12 mouse cellular contexts compared by ENCODE assay signal in genomic region chr5:64682326-64682845, GRCm38 (mm10).
DNase-seq lines count a peak whose midpoint lies in the region; ATAC-seq and TF ChIP-seq lines count a peak whose summit lies in the region.
"Had no signal": no experiment of that assay in that cellular context is flagged by ENCODE, and none has a peak within 500 bp of the region (broad histone marks: within the 10 kb centered on the region; RNA-seq: fewer than 3 reads in every experiment).

No protein-coding gene starts in this region.

- H3K9me3 ChIP-seq in heart, embryonic 12.5 days (replicated peaks), result peaks cover 6% of the 10 kb centered on the region
- H3K9me3 ChIP-seq: liver, embryonic 13.5 days had no signal

- intact Hi-C loops in gastrocnemius, adult 2 months (cut with DNase I), result loop anchor here (10.0 kb wide), 1 partner anchor 298 kb away; no protein-coding TSS in a partner anchor
- intact Hi-C loops in gastrocnemius, postnatal 14 days (cut with DNase I; ENCODE audit: low total_unique reads), result no loop called here

- 0 out of 2 replicates have a peak, but pooled peaks have one; percentile 30 for ATAC-seq in heart, embryonic 12.5 days (ENCODE audit: insufficient number of reproducible peaks, low FRiP score)
- ATAC-seq: forebrain, postnatal 0 days had no signal

- no peak overlapping the region for H3K4me2 ChIP-seq in heart, embryonic 12.5 days
- H3K4me2 ChIP-seq: liver, embryonic 13.5 days had no signal

- no peaks in the 10 kb centered on the region for H3K27me3 ChIP-seq in heart, embryonic 12.5 days (replicated peaks)
- H3K27me3 ChIP-seq: CH12.LX; liver, embryonic 13.5 days had no signal

- H3K36me3 ChIP-seq in heart, embryonic 12.5 days, result no peaks in the 10 kb centered on the region
- H3K36me3 ChIP-seq: liver, embryonic 13.5 days had no signal

- 58% methylated on average over 7 of the region's 7 CpGs for WGBS in heart, embryonic 12.5 days

- no peak overlapping the region for H3K4me3 ChIP-seq in gastrocnemius, adult 2 months
- H3K4me3 ChIP-seq in heart, embryonic 12.5 days, result no peak overlapping the region
- H3K4me3 ChIP-seq: liver, embryonic 13.5 days had no signal

- H3K27ac ChIP-seq in gastrocnemius, adult 2 months, result peak overlapping the region; percentile 32
- 0 out of 2 replicates have a peak overlapping the region, but pooled peaks have one; percentile 0 for H3K27ac ChIP-seq in heart, embryonic 12.5 days (ENCODE audit: poor library complexity, severe bottlenecking)
- H3K27ac ChIP-seq: liver, embryonic 13.5 days had no signal

- peak; percentile 25 for DNase-seq in gastrocnemius, adult 2 months
- no peak for DNase-seq in gastrocnemius, postnatal 14 days
- DNase-seq in NIH3T3 (ENCODE audit: low read depth), result peak; percentile 26
- DNase-seq in lung, postnatal 25 days (ENCODE audit: low spot score), result peak; percentile 78
- DNase-seq in frontal cortex, adult 2 months (ENCODE audit: extremely low spot score in 1 of 2, low spot score in 1 of 2), result no peak
- DNase-seq in frontal cortex, postnatal 36 days (ENCODE audit: low spot score in 2 of 2), result no peak
- DNase-seq in thymus, postnatal 36 days, result no peak
- DNase-seq: forebrain, postnatal 0 days; layer of hippocampus, adult 9-11 months; liver, embryonic 13.5 days had no signal

- no peak overlapping the region for H3K9ac ChIP-seq in heart, embryonic 12.5 days
- H3K9ac ChIP-seq: forebrain, postnatal 0 days; liver, embryonic 13.5 days had no signal

- peaks cover 17% of the 10 kb centered on the region; the same call in 1 of the 2 replicates for H3K4me1 ChIP-seq in heart, embryonic 12.5 days (replicated peaks)

- no peak for TF ChIP-seq CTCF in gastrocnemius, adult 2 months (IDR thresholded peaks at IDR 0.05)

Comparison
In these comparisons a context has a peak if more than half of its experiments do, and no peak if none do; other contexts are left out.
1. DNase-seq: peak in gastrocnemius, adult 2 months (single experiment), NIH3T3 (single experiment) and lung, postnatal 25 days (single experiment); none in gastrocnemius, postnatal 14 days (single experiment), frontal cortex, adult 2 months (0 of 2), frontal cortex, postnatal 36 days (0 of 2) and thymus, postnatal 36 days (0 of 2).